Mouse (Mus musculus) forebrain, postnatal 0 days (tissue): ENCODE measurements around the gene Fkbp2. TPM values are rescaled to one million over a fixed set of nuclear protein-coding genes. Genes with fewer than 3 reads are reported as not detected.
A peak's percentile ranks its signal among the peaks of the same experiment; 100 is the strongest.

Experiments
- ATAC-seq: fragments of 200-750 bp; cut with Nextera tagmentation; 2 replicates; pipeline ENCODE4 v1.8.0; 2017; ENCODE audit warnings: mild to moderate bottlenecking, moderate library complexity
- DNase-seq: peaks from one replicate; pipeline ENCODE4 v3.0.0-alpha.2; 2015
- H3K27ac ChIP-seq: fragments of 300-500 bp; sonication (generic); 2 replicates; pipeline ENCODE4 v1.5.1; 2014; ENCODE audit warnings: low read depth, mild to moderate bottlenecking, antibody characterized with exemption, low read length, moderate library complexity, mixed read lengths
- H3K27me3 ChIP-seq: fragments of 300-500 bp; sonication (generic); 2 replicates; pipeline ENCODE4 v1.6.1; 2014; ENCODE audit warnings: mild to moderate bottlenecking, low read length, mixed read lengths; ENCODE audit not compliant: insufficient read depth
- H3K36me3 ChIP-seq: fragments of 300-500 bp; sonication (generic); 2 replicates; pipeline ENCODE4 v1.6.1; 2014; ENCODE audit warnings: mild to moderate bottlenecking, moderate library complexity; ENCODE audit not compliant: insufficient read depth
- H3K4me1 ChIP-seq: fragments of 300-500 bp; sonication (generic); 2 replicates; pipeline ENCODE4 v1.6.1; 2014; ENCODE audit warnings: antibody characterized with exemption; ENCODE audit not compliant: insufficient read depth
- H3K4me2 ChIP-seq: fragments of 300-500 bp; sonication (generic); 2 replicates; pipeline ENCODE4 v1.6.1; 2014; ENCODE audit warnings: low read depth, mild to moderate bottlenecking, moderate library complexity
- H3K4me3 ChIP-seq: fragments of 300-500 bp; sonication (generic); 2 replicates; pipeline ENCODE4 v1.5.1; 2014; ENCODE audit warnings: low read depth, low read length, mixed read lengths
- H3K9ac ChIP-seq: fragments of 300-500 bp; sonication (generic); 2 replicates; pipeline ENCODE4 v1.6.1; 2014; ENCODE audit warnings: mild to moderate bottlenecking
- H3K9me3 ChIP-seq: fragments of 300-500 bp; sonication (generic); 2 replicates; pipeline ENCODE4 v1.6.1; 2016; ENCODE audit warnings: low read length
- CTCF ChIP-seq: sonication (generic); IDR thresholded peaks from 2 replicates; pipeline ENCODE4 v1.5.1; 2016; ENCODE audit warnings: antibody characterized with exemption, control low read depth, low read depth
- WGBS: fragments of 180-500 bp; shearing (Covaris S2); extraction: QIAGEN DNeasy Blood & Tissue Kit; methylation state at CpG from one replicate; pipeline ENCODE4 v1.1.7; 2014; 5-methylcytosine and 5-hydroxymethylcytosine counted together
- polyA plus RNA-seq: library from polyadenylated mRNA; unstranded; fragments of >200 nt; fragmentation: Nextera tagmentation; extraction: Ambion mirVana; gene quantifications from 2 replicates; pipeline ENCODE4 v1.2.1, GENCODE M21; 2015
- total RNA-seq: library from RNA; depleted of rRNA; stranded (reverse); fragments of >200 nt; gene quantifications from 2 replicates; pipeline ENCODE4 v1.2.3, GENCODE M21; 2014

The Fkbp2 gene
- total and polyA plus RNA-seq, 2 experiments from 2014 or later: 26.8 to 106 TPM

GRCm38 (mm10) chr19:6949532-6949931 is 30.8 kb downstream of the Fkbp2 start:
- Histone ChIP-seq H3K4me1 (peaks cover 12% of the 10 kb centered on the region; the same call in 1 of the 2 replicates), H3K9ac (no peak overlapping the region), H3K27me3 (no peaks in the 10 kb centered on the region), H3K27ac (no peak overlapping the region), H3K4me2 (no peak overlapping the region), H3K4me3 (no peak overlapping the region), H3K36me3 (peaks cover 14% of the 10 kb centered on the region; the same call in 1 of the 2 replicates), H3K9me3 (no peaks in the 10 kb centered on the region)
- ATAC-seq: no peak
- DNase-seq: no peak
- TF ChIP-seq CTCF: no peak
- WGBS: 94% methylated on average over 5 of the region's 5 CpGs

DNA sequence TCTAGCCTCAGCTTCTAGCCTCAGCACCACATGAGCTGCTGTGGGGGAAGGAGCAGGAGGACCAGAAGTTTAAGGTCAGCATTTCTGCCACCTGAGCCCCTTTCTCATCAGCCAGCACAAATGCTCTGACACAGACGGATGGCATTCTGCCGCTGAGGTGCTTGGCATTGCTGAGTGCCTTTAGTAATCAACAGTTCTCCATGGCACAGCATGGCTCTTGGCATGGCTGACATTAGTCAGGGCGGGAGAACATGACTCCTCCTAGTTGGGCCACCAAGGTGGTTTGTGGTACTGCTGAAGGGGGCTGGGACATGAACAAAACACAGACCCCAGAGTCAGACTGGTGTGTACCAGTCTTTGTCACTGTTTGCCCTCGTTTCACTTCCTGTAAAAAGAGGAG is 32.1 kb downstream of the Fkbp2 start:
- 75% methylated on average over 4 of the region's 4 CpGs for WGBS
- Histone ChIP-seq H3K4me3 (no peak overlapping the region), H3K36me3 (peaks cover 14% of the 10 kb centered on the region; the same call in 1 of the 2 replicates), H3K9ac (no peak overlapping the region), H3K4me2 (no peak overlapping the region), H3K27me3 (no peaks in the 10 kb centered on the region), H3K4me1 (peaks cover 12% of the 10 kb centered on the region), H3K9me3 (no peaks in the 10 kb centered on the region), H3K27ac (no peak overlapping the region)
- ATAC-seq (no peak), DNase-seq (no peak)
- no peak for TF ChIP-seq CTCF

- H3K4me1 ChIP-seq: peaks cover 11% of the 10 kb centered on the region
- no peaks in the 10 kb centered on the region for H3K27me3 ChIP-seq
- no peak for DNase-seq
- no peak overlapping the region for H3K4me2 ChIP-seq
- H3K27ac ChIP-seq: no peak overlapping the region
- no peak overlapping the region for H3K9ac ChIP-seq
- no peak overlapping the region for H3K4me3 ChIP-seq
- WGBS: 54% methylated on average over 4 of the region's 4 CpGs
- TF ChIP-seq CTCF: no peak
- no peak for ATAC-seq
- peaks cover 14% of the 10 kb centered on the region; the same call in 1 of the 2 replicates for H3K36me3 ChIP-seq
- no peaks in the 10 kb centered on the region for H3K9me3 ChIP-seq
Measured at GRCm38 (mm10) chr19:6947742-6948141, 32.6 kb downstream of the Fkbp2 start.

- Histone ChIP-seq H3K4me3 (no peak overlapping the region), H3K27ac (no peak overlapping the region), H3K9ac (no peak overlapping the region), H3K4me1 (peaks cover 20% of the 10 kb centered on the region), H3K9me3 (no peaks in the 10 kb centered on the region), H3K27me3 (no peaks in the 10 kb centered on the region), H3K36me3 (peaks cover 14% of the 10 kb centered on the region), H3K4me2 (no peak overlapping the region)
- DNase-seq (no peak), ATAC-seq (no peak)
- no peak for TF ChIP-seq CTCF
- WGBS: 91% methylated on average over 6 of the region's 6 CpGs
Measured at GRCm38 (mm10) chr19:6943709-6944108, 36.6 kb downstream of the Fkbp2 start.

DNA sequence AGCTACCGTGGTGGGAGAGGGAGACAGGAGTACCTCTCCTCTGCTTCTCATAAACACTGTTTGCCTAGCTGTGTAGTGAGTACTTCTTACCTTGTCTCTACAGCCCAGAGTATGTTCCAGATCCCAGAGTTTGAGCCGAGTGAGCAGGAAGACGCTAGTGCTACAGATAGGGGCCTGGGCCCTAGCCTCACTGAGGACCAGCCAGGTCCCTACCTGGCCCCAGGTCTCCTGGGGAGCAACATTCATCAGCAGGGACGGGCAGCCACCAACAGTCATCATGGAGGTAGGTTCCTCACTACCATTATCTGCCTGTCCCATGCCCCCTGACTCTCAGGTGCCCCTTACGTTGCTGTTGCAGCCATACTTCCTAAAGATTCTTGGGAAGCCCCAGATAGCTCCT is 37.5 kb downstream of the Fkbp2 start:
- 31% methylated on average over 5 of the region's 5 CpGs for WGBS
- Histone ChIP-seq H3K4me3 (peak overlapping the region; percentile 88), H3K4me2 (peak overlapping the region; percentile 97), H3K36me3 (peaks cover 18% of the 10 kb centered on the region), H3K4me1 (peaks cover 20% of the 10 kb centered on the region), H3K27ac (peak overlapping the region; percentile 95), H3K9ac (peak overlapping the region; percentile 93), H3K9me3 (no peaks in the 10 kb centered on the region), H3K27me3 (no peaks in the 10 kb centered on the region)
- DNase-seq: no peak
- no peak for TF ChIP-seq CTCF
- 0 out of 2 replicates have a peak, but pooled peaks have one; percentile 1 for ATAC-seq

DNA sequence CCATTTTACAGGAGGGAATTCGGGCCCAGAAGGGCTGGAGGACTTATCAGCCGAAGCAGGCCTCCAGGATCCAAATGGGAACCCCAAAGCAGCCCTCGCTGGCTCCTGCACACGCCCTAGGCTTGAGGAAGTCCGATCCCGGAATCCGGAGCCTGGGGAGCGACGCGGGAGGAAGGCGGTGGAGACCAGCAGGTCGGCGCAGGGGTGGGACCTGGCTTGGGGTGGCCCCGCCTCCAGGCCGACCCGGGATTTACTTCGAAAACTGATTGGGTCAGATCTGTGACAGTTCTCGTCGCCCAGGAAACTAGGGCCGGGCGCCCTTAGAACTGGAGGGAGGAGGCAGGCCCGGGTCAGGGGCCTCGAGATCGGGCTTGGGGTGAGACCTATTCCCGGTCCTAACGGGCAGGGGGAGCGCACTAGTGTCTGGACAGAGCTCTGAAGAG is 38.0 kb downstream of the Fkbp2 start, which contains the start of gene Gpr137:
Gpr137 (minus strand) TSS at position 232 of the 443 bp plus-strand sequence.
- peak within 1 kb of the TSS; percentile 88 for H3K4me3 ChIP-seq
- no peak for TF ChIP-seq CTCF
- no peaks in the 10 kb centered on the region for H3K27me3 ChIP-seq
- under 1% methylated on average over 27 of the region's 27 CpGs for WGBS
- H3K27ac ChIP-seq: peak within 1 kb of the TSS; percentile 95
- H3K4me2 ChIP-seq: peak within 1 kb of the TSS; percentile 97
- DNase-seq (peak; percentile 88), ATAC-seq (peak; percentile 90)
- H3K9ac ChIP-seq: peak within 1 kb of the TSS; percentile 93
- no peaks in the 10 kb centered on the region for H3K9me3 ChIP-seq
- H3K36me3 ChIP-seq: peaks cover 18% of the 10 kb centered on the region
- peaks cover 20% of the 10 kb centered on the region for H3K4me1 ChIP-seq

DNA sequence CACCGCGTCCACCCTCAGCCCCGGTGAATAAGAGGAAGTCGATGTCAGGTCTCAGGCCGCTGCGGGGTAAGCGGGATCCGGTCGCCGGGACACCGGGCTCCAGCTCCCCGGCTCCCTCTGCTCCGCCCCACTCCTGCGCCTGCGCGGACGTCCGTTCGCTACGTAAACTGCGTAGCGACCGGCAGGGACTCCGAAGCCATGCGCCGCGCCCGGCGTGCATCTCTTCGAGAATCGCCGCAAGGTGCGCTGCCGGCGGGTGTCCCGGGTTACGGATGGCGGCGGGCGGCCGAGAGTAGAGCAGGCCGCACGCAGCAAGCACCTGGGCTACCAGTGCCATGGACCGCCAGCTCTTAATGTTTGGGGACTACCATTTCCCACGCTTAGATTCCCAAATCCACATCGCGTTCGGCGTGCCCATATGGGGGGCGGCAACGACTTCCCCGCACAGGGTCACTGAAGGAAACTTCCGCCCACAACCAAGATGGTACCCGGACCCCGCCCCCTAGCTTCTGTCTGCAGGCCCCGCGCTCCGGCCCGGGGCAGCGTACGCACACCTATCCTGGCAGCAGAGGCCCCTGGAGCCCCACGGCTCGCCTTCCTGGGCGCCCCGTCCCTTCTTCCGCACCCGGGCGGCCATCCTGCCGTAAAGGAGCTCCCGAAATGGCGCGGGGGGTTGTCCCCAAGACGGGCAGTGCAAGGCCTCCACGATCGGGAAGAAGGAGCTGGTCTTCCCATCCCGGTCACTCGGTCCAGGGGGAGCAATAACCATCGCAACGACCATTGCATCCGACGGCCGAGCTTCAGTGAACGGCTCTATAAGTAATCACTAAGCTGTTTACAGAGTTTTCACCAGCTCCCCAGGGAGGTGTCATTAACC is 38.7 kb downstream of the Fkbp2 start, which contains the start of gene Bad:
Bad (plus strand) TSS at position 490 of the 877 bp plus-strand sequence.
- peak within 1 kb of the TSS; percentile 88 for H3K4me3 ChIP-seq
- peak within 1 kb of the TSS; percentile 95 for H3K27ac ChIP-seq
- TF ChIP-seq CTCF: peak; percentile 14; the same call in 1 of the 2 replicates
- H3K4me2 ChIP-seq: peak within 1 kb of the TSS; percentile 97
- peaks cover 20% of the 10 kb centered on the region for H3K4me1 ChIP-seq
- H3K36me3 ChIP-seq: peaks cover 16% of the 10 kb centered on the region
- 2% methylated on average over 83 of the region's 83 CpGs for WGBS
- H3K9me3 ChIP-seq: no peaks in the 10 kb centered on the region
- H3K27me3 ChIP-seq: no peaks in the 10 kb centered on the region
- DNase-seq: peak; percentile 98
- peak; percentile 85 for ATAC-seq
- H3K9ac ChIP-seq: peak within 1 kb of the TSS; percentile 93
